Mouse (Mus musculus): ENCODE measurements around the gene Trim69.

Trim69 gene

GRCm38 (mm10) chr2:122153681-122154365 is 6.7 kb upstream of the Trim69 start:
- DNase-seq: no peak

GRCm38 (mm10) chr2:122154479-122154878 is 6.0 kb upstream of the Trim69 start:
- DNase-seq: no peak

DNA sequence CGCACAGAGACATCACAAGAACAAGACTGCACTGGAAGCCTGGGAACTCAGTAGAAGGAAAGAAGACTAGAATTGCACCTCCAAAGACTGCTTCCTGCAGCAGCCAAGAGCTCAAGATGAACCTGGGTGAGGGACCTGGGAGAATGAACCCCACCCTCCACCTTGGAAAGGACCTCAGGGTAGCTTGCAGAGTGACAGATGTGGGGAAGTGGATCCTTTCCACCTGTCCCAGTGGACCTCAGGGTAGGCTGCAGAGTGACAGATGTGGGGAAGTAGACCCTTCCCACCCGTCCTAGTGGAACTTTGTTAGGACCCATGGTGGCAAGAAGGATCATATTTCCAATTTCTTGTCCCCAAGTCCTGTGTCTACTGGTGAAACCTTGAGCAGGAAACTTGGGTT is 5.2 kb upstream of the Trim69 start:
- no peak for DNase-seq

DNA sequence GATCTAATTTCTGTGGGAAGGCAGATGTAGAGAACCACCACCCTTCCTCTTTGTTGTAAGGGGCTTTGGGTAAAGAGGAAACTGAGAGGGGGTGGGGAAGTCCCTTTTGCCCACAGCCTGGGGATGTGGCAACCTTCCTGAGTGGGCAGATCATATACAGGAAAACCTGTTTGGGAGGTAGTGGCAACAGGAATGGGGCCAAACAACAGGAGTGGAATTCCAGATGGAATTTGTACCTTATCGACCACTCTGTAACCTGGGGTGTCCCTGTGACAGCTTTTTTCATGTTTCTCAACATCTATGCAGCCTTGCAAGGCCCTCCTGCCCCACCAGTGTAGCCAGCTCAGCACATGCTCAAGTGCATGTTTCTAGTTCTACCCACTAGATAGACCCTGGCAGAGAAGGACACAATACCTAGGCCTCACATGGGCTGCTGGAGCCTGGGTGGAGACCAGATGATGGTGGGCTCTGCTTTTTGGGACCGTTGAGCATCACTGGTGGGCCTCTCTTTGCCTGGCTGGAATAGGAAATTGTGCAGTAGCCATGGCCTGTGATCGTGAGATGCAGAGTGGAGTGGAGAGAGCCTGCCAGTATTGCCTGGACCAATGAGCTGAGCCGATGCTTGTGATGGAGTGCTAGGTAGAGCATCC is 4.3 kb upstream of the Trim69 start:
- no peak for DNase-seq

GRCm38 (mm10) chr2:122157561-122157960 is 2.9 kb upstream of the Trim69 start:
- no peak for DNase-seq

GRCm38 (mm10) chr2:122158362-122158802 is 2.1 kb upstream of the Trim69 start:
- no peak for DNase-seq

- DNase-seq: no peak
These were observed 833 bp upstream of the Trim69 start for GRCm38 (mm10) chr2:122159667-122160066.

GRCm38 (mm10) chr2:122161542-122161941 is 1.0 kb downstream of the Trim69 start:
- DNase-seq: no peak

DNA sequence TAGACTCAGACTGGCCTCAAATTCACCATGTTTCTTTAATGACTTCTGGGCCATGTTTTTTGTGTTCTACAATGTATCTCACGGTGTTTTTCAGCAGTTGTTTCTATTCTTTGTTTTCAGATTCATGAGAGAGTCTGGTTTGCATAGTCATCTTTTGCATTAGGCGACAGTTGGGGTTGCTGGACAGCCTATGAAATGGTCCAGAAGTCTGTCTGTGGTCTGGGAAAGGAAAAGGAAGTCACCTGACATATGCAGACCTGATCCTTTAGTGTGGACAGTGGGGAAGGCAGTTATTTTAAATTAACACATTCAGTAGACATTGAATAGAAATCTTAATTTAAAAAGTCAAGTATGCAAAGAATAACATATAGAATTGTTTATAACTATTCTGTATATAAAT is 2.0 kb downstream of the Trim69 start:
- no peak for DNase-seq

DNA sequence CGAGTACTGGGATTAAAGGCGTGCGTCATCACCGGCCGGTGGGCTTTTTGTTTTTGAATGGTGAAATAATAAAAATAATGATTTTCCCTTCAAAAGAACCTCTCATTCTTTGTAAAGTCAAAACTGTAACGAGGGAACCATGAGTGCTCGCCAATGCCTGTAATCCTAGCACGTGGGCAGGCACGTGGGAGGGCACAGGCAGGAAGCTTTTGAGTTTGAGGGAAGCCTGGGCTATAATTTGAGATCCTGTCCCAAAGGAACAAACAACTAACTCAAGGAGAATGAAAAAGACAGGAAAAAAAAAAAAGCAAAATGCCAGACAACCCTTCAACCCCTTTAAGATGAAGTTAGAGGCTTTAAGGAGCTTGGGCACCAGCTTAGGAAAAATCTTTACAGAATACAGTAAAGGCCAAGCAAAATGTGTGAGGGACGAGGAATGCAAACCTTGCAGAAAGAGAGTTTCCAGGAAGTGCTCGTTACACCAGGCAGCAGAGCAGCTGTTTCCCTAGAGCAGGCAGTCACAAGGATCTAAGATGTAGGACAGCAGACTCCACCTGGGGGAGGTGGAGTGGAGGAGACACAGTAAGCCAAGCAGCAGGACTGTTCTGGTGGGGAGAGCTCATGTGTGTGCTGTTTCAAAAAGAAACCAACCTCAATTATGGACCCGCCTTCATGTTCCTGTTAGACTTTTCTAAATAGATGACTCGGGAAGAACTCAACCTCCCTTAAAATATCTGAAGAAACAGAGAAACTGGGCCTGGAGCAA is 3.1 kb downstream of the Trim69 start:
- DNase-seq: no peak

DNA sequence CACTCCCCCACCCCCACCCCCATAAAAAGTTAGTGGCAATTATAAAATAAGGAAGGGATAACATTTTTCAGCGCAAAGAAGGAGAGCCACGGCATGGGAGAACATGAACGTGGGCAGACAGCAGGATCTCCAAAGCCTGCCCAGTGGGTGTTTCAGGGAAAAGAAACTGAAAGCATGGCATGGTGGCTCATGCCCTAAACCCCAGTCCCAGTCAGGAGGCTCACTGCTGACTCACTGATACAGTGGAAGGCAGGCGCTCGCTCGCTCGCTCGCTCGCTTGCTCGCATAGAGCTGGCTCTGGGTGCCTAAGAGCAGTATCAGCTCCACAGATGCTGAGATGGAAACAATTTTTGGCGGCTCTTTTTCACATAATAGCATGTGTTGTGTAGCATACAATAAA is 3.8 kb downstream of the Trim69 start:
- DNase-seq: no peak

GRCm38 (mm10) chr2:122171292-122171691 is 10.8 kb downstream of the Trim69 start:
- no peak for DNase-seq

GRCm38 (mm10) chr2:122172188-122172587 is 11.7 kb downstream of the Trim69 start:
- no peak for DNase-seq

GRCm38 (mm10) chr2:122180051-122180822 is 19.7 kb downstream of the Trim69 start:
- DNase-seq: no peak

- no peak for DNase-seq
These were observed 24.6 kb downstream of the Trim69 start for GRCm38 (mm10) chr2:122185086-122185485.

DNA sequence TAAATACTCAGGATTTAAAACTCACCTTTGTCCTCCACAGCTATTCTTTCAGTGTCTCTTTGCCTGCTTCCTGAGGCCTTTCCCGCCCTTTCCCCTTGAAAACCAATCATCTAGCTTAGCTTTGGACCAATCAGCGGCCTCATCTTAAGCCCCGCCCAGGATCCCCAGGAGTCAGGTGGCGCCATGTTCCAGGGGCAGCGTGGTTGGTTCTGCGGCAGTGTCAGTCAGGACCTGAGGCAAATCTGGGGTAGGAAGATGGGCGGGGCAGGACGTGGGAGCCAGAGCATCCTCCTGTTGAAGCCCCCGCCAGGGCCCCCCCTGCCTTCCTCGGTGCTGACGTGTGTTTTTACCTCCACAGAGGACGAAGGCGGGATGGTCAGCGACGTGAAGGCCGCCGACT is 25.6 kb downstream of the Trim69 start, which contains the start of the genes Patl2 and Terb2:
Gene Patl2 (minus strand): TSS at position 84 of the 400 bp plus-strand sequence.
Gene Terb2 (plus strand): TSS at position 167 of the 400 bp plus-strand sequence.
- DNase-seq: no peak

DNA sequence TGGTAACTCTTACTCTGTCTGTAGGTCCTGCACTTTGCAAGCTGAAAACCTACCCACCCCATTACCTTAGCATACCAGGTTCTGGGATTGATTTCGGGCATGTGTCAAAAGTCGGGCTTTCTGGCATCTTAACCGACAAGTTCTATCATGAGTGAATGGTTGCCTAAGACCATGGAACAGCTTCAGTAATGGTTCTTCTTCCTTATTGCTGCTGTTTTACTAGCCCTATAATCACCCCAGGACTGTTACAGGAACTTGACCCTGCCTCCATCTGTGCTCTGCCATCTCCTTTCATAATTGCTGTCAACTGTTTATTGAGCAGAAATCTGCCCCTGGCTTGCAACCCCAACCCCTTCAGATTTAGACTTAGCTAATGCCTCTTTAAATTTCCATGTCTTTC is 26.3 kb downstream of the Trim69 start:
- no peak for DNase-seq

DNA sequence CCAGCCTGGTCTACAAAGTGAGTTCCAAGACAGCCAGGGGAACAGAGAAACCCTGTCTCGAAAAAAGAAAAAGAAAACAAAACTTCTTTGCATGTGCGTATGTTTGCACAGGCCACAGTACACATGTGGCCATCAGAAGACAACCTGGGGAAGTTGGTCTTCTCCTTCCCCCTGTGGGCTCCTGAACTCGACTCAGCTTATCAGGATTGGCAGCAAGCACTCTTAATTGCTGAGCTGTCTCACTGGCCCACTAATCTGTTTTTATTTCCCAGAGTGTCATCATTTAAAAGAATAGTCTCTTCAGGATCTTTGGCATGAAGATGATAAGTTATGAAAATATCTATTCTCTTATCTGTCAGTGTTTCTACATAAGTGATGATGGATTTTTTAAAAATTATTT is 31.3 kb downstream of the Trim69 start:
- no peak for DNase-seq

DNA sequence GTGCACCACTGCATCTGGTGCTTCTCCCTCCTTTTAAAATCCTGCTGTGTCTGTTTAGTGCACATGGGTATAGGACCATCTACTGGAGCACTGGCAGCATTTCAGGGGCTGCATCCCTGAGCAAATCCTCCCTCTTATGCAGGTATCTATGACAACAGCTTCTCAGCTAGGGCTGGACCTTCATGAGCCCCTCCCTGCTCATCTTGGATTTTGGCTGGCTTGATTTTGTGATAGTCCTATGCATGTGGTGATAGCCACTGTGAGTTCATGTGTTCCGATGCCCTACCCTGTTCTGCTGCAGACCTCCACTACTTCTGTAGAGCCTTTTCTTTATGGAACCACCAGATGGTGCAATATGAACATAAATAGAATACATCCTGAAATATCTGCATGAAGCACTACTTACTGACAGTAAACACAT is 34.0 kb downstream of the Trim69 start:
- DNase-seq: peak in 1 of 2 experiments; percentile 4

DNA sequence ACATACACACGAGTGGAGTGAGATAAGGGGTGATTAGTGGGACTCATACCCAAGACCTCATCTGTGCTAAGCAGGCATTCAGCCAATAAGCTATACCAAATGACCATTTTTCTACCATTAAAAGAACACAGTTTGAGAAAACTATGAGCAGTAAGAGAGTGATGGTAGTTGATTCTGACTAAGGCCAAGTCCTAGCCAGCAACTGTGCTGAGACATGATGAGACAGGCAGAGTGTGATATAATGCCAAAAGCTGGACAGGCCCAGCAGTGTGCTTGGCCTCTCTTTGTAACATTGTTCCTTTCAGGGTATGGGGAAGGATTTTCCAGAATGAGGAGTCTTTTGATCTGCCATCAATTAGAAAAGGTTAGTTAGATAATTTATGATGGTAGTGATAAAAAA is 41.0 kb downstream of the Trim69 start:
- DNase-seq: no peak

- no peak for DNase-seq
These were observed 46.1 kb downstream of the Trim69 start for GRCm38 (mm10) chr2:122206440-122207107.

GRCm38 (mm10) chr2:122210534-122211228 is 50.2 kb downstream of the Trim69 start:
- DNase-seq: no peak

All from cerebellum, adult 18-20 months (tissue).